Mouse (Mus musculus) midbrain, postnatal 0 days (tissue): ENCODE measurements at regions not wholly inside any gene's neighbourhood (a gene's known extent, or its start where the extent isn't known, plus 50 kb on each side); places are given as distances from the start of the nearest gene placed in this dataset.

ENCODE experiments used
- ATAC-seq: fragments of 200-750 bp; cut with Nextera tagmentation; 2 replicates; pipeline ENCODE4 v1.8.0; 2017; ENCODE audit warnings: moderate number of reproducible peaks, mild to moderate bottlenecking, moderate TSS enrichment, moderate library complexity; ENCODE audit not compliant: low FRiP score
- DNase-seq: peaks from one replicate; pipeline ENCODE4 v3.0.0-alpha.2; 2015; ENCODE audit warnings: low spot score
- H3K27ac ChIP-seq: fragments of 300-500 bp; sonication (generic); 2 replicates; pipeline ENCODE4 v1.5.1; 2014; ENCODE audit warnings: low read depth, mild to moderate bottlenecking, low read length, mixed read lengths
- H3K27me3 ChIP-seq: fragments of 300-500 bp; sonication (generic); 2 replicates; pipeline ENCODE4 v1.6.1; 2014; ENCODE audit warnings: low read length, control low read depth, mixed read lengths; ENCODE audit not compliant: insufficient read depth
- H3K36me3 ChIP-seq: fragments of 300-500 bp; sonication (generic); 2 replicates; pipeline ENCODE4 v1.6.1; 2014; ENCODE audit warnings: low read length, control low read depth, mixed read lengths; ENCODE audit not compliant: insufficient read depth
- H3K4me1 ChIP-seq: fragments of 300-500 bp; sonication (generic); 2 replicates; pipeline ENCODE4 v1.6.1; 2014; ENCODE audit warnings: mild to moderate bottlenecking, control low read depth, antibody characterized with exemption, low read length, mixed read lengths; ENCODE audit not compliant: insufficient read depth
- H3K4me2 ChIP-seq: fragments of 300-500 bp; sonication (generic); 2 replicates; pipeline ENCODE4 v1.6.1; 2014; ENCODE audit warnings: low read depth, mild to moderate bottlenecking, low read length, mixed read lengths; ENCODE audit not compliant: poor library complexity, severe bottlenecking
- H3K4me3 ChIP-seq: fragments of 300-500 bp; sonication (generic); 2 replicates; pipeline ENCODE4 v1.5.1; 2014; ENCODE audit warnings: low read depth, mild to moderate bottlenecking, low read length, moderate library complexity
- H3K9ac ChIP-seq: fragments of 300-500 bp; sonication (generic); replicated peaks from 2 replicates; pipeline ENCODE4 v1.6.1; 2014; ENCODE audit warnings: mild to moderate bottlenecking, low read length, moderate library complexity, mixed read lengths; ENCODE audit not compliant: poor library complexity, severe bottlenecking
- H3K9me3 ChIP-seq: fragments of 300-500 bp; sonication (generic); 2 replicates; pipeline ENCODE4 v1.6.1; 2016; ENCODE audit warnings: low read length, control low read depth
- CTCF ChIP-seq: IDR thresholded peaks from 2 replicates; pipeline ENCODE4 v1.5.1; 2016; ENCODE audit warnings: antibody characterized with exemption, mild to moderate bottlenecking
- WGBS: fragments of 180-500 bp; shearing (Covaris S2); extraction: QIAGEN DNeasy Blood & Tissue Kit; methylation state at CpG from one replicate; pipeline ENCODE4 v1.1.7; 2014; 5-methylcytosine and 5-hydroxymethylcytosine counted together

DNA sequence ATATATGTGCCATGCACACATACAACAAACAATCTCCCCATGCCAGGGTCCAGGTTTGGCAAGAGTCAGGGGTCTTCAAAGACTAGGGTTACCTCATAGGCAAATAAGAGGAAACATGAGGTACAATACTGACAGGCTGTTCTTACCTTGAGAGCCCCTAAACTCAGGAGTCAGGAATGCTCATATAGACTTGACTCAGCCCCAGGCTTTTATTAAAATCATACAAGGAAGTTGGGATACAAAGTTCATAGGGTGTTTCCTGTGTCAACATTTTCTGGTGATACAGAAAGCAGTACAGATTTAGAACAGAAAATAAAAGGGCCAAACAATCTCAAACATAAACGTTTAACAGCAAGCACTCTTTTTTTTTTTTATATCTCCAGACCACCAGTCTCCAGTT, 2102.4 kb upstream of the Aga start:
- Histone ChIP-seq H3K4me1 (no peaks in the 10 kb centered on the region), H3K4me2 (no peak overlapping the region), H3K36me3 (no peaks in the 10 kb centered on the region), H3K9ac (no peak overlapping the region), H3K27ac (no peak overlapping the region), H3K9me3 (no peaks in the 10 kb centered on the region), H3K27me3 (no peaks in the 10 kb centered on the region), H3K4me3 (no peak overlapping the region)
- ATAC-seq, result no peak
- no peak for DNase-seq
- 68% methylated on average over 1 of the region's 1 CpGs for WGBS
- no peak for TF ChIP-seq CTCF

DNA sequence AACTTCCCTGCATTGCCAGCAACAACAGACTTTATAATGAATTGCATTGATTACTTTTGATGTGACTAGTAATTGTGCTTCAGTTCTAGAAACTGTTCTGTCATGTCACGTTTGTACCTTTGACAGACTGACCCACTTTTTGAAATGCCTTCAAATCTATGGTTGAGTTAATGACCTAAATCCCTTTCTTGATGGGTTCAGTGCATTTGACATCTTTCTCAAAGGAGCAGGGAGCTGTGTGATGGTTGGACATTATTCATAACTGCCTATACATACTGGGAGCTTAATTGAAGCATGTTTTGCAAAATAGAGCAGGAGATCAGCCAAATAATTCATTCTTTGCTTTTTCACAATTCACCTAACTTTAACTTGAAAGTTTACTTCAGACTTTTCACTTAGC, 2083.1 kb upstream of the Aga start:
- WGBS, result 25% methylated on average over 1 of the region's 1 CpGs
- no peak for ATAC-seq
- Histone ChIP-seq H3K4me1 (no peaks in the 10 kb centered on the region), H3K4me2 (no peak overlapping the region), H3K4me3 (no peak overlapping the region), H3K27me3 (no peaks in the 10 kb centered on the region), H3K9me3 (no peaks in the 10 kb centered on the region), H3K27ac (no peak overlapping the region), H3K9ac (no peak overlapping the region), H3K36me3 (no peaks in the 10 kb centered on the region)
- DNase-seq, result no peak
- TF ChIP-seq CTCF, result no peak

GRCm38 (mm10) chr8:51428851-51429250, 2082.7 kb upstream of the Aga start:
- Histone ChIP-seq H3K9ac (no peak overlapping the region), H3K9me3 (no peaks in the 10 kb centered on the region), H3K36me3 (no peaks in the 10 kb centered on the region), H3K4me3 (no peak overlapping the region), H3K27me3 (no peaks in the 10 kb centered on the region), H3K4me2 (no peak overlapping the region), H3K27ac (no peak overlapping the region), H3K4me1 (no peaks in the 10 kb centered on the region)
- no peak for TF ChIP-seq CTCF
- no peak for ATAC-seq
- no peak for DNase-seq
- 79% methylated on average over 3 of the region's 3 CpGs for WGBS

DNA sequence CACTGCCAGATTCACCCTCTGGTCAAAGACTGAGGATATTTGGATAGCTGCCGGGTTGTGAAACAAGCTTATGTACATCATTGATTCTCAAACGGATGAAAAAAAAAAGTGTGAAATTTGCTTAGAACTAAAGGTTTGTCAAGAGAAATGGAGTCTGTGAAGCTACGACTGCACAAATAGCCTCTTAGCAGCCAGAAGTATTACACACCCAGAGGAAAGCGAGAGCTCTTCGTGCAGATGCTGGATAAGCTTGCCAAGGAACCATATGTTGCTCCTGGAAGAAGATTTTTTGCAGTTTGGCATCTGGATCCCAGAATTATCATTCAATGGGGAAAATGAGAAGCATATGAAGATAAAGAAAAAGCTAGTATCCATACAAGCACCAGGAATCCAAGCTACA, 2063.9 kb upstream of the Aga start:
- DNase-seq (peak; percentile 13), ATAC-seq (no peak)
- Histone ChIP-seq H3K4me1 (no peaks in the 10 kb centered on the region), H3K4me2 (no peak overlapping the region), H3K4me3 (no peak overlapping the region), H3K27ac (no peak overlapping the region), H3K9me3 (0 out of 2 replicates have a peak, but pooled peaks cover 3% of the 10 kb centered on the region), H3K27me3 (no peaks in the 10 kb centered on the region), H3K9ac (no peak overlapping the region), H3K36me3 (no peaks in the 10 kb centered on the region)
- WGBS, result 61% methylated on average over 5 of the region's 5 CpGs
- no peak for TF ChIP-seq CTCF

- 82% methylated on average over 2 of the region's 2 CpGs for WGBS
- H3K9me3 ChIP-seq, result 0 out of 2 replicates have a peak, but pooled peaks cover 3% of the 10 kb centered on the region
- no peak overlapping the region for H3K27ac ChIP-seq
- H3K4me2 ChIP-seq, result no peak overlapping the region
- TF ChIP-seq CTCF, result no peak
- no peak overlapping the region for H3K4me3 ChIP-seq
- H3K9ac ChIP-seq, result no peak overlapping the region
- H3K36me3 ChIP-seq, result no peaks in the 10 kb centered on the region
- no peaks in the 10 kb centered on the region for H3K27me3 ChIP-seq
- ATAC-seq (no peak), DNase-seq (no peak)
- H3K4me1 ChIP-seq, result no peaks in the 10 kb centered on the region
Measured at GRCm38 (mm10) chr8:51448600-51448999, 2062.9 kb upstream of the Aga start.

DNA sequence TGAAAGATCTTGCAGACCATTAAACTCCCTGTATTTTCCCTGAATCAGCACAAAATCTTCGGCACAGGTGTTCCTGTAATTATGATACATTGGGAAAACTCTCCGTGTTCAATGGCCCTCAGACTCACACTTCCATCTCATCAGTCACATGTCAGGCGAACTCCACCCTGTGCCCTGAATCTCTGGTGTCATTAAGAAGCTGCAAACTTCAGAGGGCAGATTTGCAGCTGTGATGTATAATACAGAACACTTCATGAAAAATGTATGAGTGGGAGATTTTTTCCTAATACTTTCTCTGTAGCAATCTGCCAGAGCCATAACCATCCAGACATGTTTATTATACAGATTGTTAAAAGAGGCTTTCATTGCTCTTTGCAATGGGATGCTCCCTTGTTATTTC, 2032.1 kb upstream of the Aga start:
- 54% methylated on average over 3 of the region's 3 CpGs for WGBS

More for the DNA sequence above, 2032.1 kb upstream of the Aga start:
- Histone ChIP-seq H3K27ac (no peak overlapping the region), H3K9me3 (no peaks in the 10 kb centered on the region), H3K4me2 (no peak overlapping the region), H3K36me3 (no peaks in the 10 kb centered on the region), H3K4me1 (no peaks in the 10 kb centered on the region), H3K27me3 (no peaks in the 10 kb centered on the region), H3K9ac (no peak overlapping the region), H3K4me3 (no peak overlapping the region)
- peak; percentile 2 for DNase-seq
- no peak for TF ChIP-seq CTCF
- ATAC-seq, result no peak
